Mouse (Mus musculus): ENCODE results near the gene Ints3. TPM values are rescaled to one million over a fixed set of nuclear protein-coding genes. Genes with fewer than 3 reads are reported as not detected.

The Ints3 gene
- total RNA-seq, 1 experiment from 2014 or later, result 91.2 TPM

GRCm38 (mm10) chr3:90391004-90391403 is 42.4 kb downstream of the Ints3 start:
- no peak for DNase-seq

GRCm38 (mm10) chr3:90389511-90390490 is 43.6 kb downstream of the Ints3 start, which contains the start of gene Slc27a3:
Gene Slc27a3 (minus strand): TSS chr3:90389938.
- peak; percentile 81 for DNase-seq

- DNase-seq, result peak; percentile 68
These were observed 44.5 kb downstream of the Ints3 start for GRCm38 (mm10) chr3:90388726-90389510.

- DNase-seq, result no peak
These were observed 45.2 kb downstream of the Ints3 start for GRCm38 (mm10) chr3:90388192-90388591.

GRCm38 (mm10) chr3:90387483-90387882 is 45.9 kb downstream of the Ints3 start:
- peak; percentile 65 for DNase-seq

GRCm38 (mm10) chr3:90386817-90387216 is 46.6 kb downstream of the Ints3 start:
- DNase-seq, result no peak

- DNase-seq, result no peak
These were observed 48.5 kb downstream of the Ints3 start for GRCm38 (mm10) chr3:90384851-90385375.

GRCm38 (mm10) chr3:90383690-90384089 is 49.7 kb downstream of the Ints3 start:
- DNase-seq, result no peak

GRCm38 (mm10) chr3:90381727-90382126 is 51.7 kb downstream of the Ints3 start:
- DNase-seq, result peak; percentile 84

- DNase-seq, result no peak
These were observed 54.9 kb downstream of the Ints3 start for GRCm38 (mm10) chr3:90378496-90378895.

GRCm38 (mm10) chr3:90376247-90376585 is 57.2 kb downstream of the Ints3 start:
- DNase-seq, result no peak

- DNase-seq, result no peak
These were observed 57.7 kb downstream of the Ints3 start for GRCm38 (mm10) chr3:90375562-90376246.

- no peak for DNase-seq
These were observed 59.1 kb downstream of the Ints3 start for GRCm38 (mm10) chr3:90374368-90374767.

- no peak for DNase-seq
These were observed 59.9 kb downstream of the Ints3 start for GRCm38 (mm10) chr3:90373432-90374028.

GRCm38 (mm10) chr3:90372817-90373216 is 60.6 kb downstream of the Ints3 start:
- no peak for DNase-seq

GRCm38 (mm10) chr3:90371857-90372256 is 61.6 kb downstream of the Ints3 start:
- no peak for DNase-seq

GRCm38 (mm10) chr3:90369041-90369440 is 64.4 kb downstream of the Ints3 start:
- DNase-seq, result no peak

GRCm38 (mm10) chr3:90367001-90367632 is 66.3 kb downstream of the Ints3 start:
- no peak for DNase-seq

- no peak for DNase-seq
These were observed 71.1 kb downstream of the Ints3 start for GRCm38 (mm10) chr3:90362346-90362745.

- no peak for DNase-seq
These were observed 71.9 kb downstream of the Ints3 start for GRCm38 (mm10) chr3:90361476-90361875.

GRCm38 (mm10) chr3:90359230-90359629 is 74.2 kb downstream of the Ints3 start:
- no peak for DNase-seq
